Mouse (Mus musculus) kidney, embryonic 15.5 days (tissue): ENCODE measurements around the gene Tespa1. TPM values are rescaled to one million over a fixed set of nuclear protein-coding genes. Genes with fewer than 3 reads are reported as not detected.
"Not testable (repeated sequence)": the region's sequence is repeated elsewhere in the genome, so short reads cannot be mapped to it uniquely, and the experiment has no call there.

Source experiments
- ATAC-seq: fragments of 200-750 bp; cut with Nextera tagmentation; replicated peaks from 2 replicates; pipeline ENCODE4 v1.8.0; 2017; ENCODE audit warnings: moderate TSS enrichment; ENCODE audit not compliant: low FRiP score
- H3K27ac ChIP-seq: fragments of 300-500 bp; sonication (generic); 2 replicates; pipeline ENCODE4 v1.5.1; 2015; ENCODE audit warnings: mild to moderate bottlenecking, inconsistent platforms
- H3K27me3 ChIP-seq: fragments of 300-500 bp; sonication (generic); 2 replicates; pipeline ENCODE4 v1.6.1; 2015; ENCODE audit warnings: inconsistent platforms
- H3K36me3 ChIP-seq: fragments of 300-500 bp; sonication (generic); 2 replicates; pipeline ENCODE4 v1.6.1; 2015; ENCODE audit warnings: inconsistent platforms
- H3K4me1 ChIP-seq: fragments of 300-500 bp; sonication (generic); 2 replicates; pipeline ENCODE4 v1.6.1; 2015; ENCODE audit warnings: inconsistent platforms
- H3K4me2 ChIP-seq: fragments of 300-500 bp; sonication (generic); 2 replicates; pipeline ENCODE4 v1.6.1; 2015; ENCODE audit warnings: moderate library complexity, mild to moderate bottlenecking, inconsistent platforms
- H3K4me3 ChIP-seq: fragments of 300-500 bp; sonication (generic); replicated peaks from 2 replicates; pipeline ENCODE4 v1.5.1; 2015; ENCODE audit warnings: mild to moderate bottlenecking, inconsistent platforms
- H3K9ac ChIP-seq: fragments of 300-500 bp; sonication (generic); 2 replicates; pipeline ENCODE4 v1.6.1; 2015; ENCODE audit warnings: mild to moderate bottlenecking, inconsistent platforms
- H3K9me3 ChIP-seq: fragments of 300-500 bp; sonication (generic); replicated peaks from 2 replicates; pipeline ENCODE4 v1.6.1; 2016; ENCODE audit warnings: inconsistent platforms
- WGBS: fragments of 180-500 bp; shearing (Covaris S2); methylation state at CpG from one replicate; pipeline ENCODE4 v1.1.7; 2015; ENCODE audit warnings: mixed read lengths; 5-methylcytosine and 5-hydroxymethylcytosine counted together
- polyA plus RNA-seq: library from polyadenylated mRNA; unstranded; fragments of >200 nt; fragmentation: Nextera tagmentation; extraction: Ambion mirVana; gene quantifications from 2 replicates; pipeline ENCODE4 v1.2.1, GENCODE M21; 2015

Tespa1 gene
- 0.09 and 0.23 TPM in 2 replicates for polyA plus RNA-seq

GRCm38 (mm10) chr10:130322637-130323036 is at the start of gene Tespa1:
Gene Tespa1, plus strand, starts transcription at chr10:130322870.
- WGBS: 84% methylated on average over 5 of the region's 5 CpGs
- no peaks in the 10 kb centered on the region for H3K4me1 ChIP-seq
- no peak within 1 kb of the TSS for H3K4me2 ChIP-seq
- no peak within 1 kb of the TSS for H3K4me3 ChIP-seq
- H3K36me3 ChIP-seq: no peaks in the 10 kb centered on the region
- no peak for ATAC-seq
- H3K27ac ChIP-seq: no peak within 1 kb of the TSS
- H3K9me3 ChIP-seq: no peaks in the 10 kb centered on the region
- H3K27me3 ChIP-seq: no peaks in the 10 kb centered on the region
- H3K9ac ChIP-seq: no peak within 1 kb of the TSS

GRCm38 (mm10) chr10:130275759-130276158 is 46.9 kb upstream of the Tespa1 start:
- Histone ChIP-seq H3K27me3 (no peaks in the 10 kb centered on the region), H3K9me3 (no peaks in the 10 kb centered on the region), H3K4me3 (no peak overlapping the region), H3K4me1 (no peaks in the 10 kb centered on the region), H3K27ac (no peak overlapping the region), H3K4me2 (no peak overlapping the region), H3K9ac (no peak overlapping the region), H3K36me3 (no peaks in the 10 kb centered on the region)
- WGBS: 80% methylated on average over 2 of the region's 2 CpGs
- ATAC-seq: no peak

GRCm38 (mm10) chr10:130276496-130276895 is 46.2 kb upstream of the Tespa1 start:
- no peak overlapping the region for H3K9ac ChIP-seq
- H3K36me3 ChIP-seq: no peaks in the 10 kb centered on the region
- H3K4me3 ChIP-seq: no peak overlapping the region
- H3K9me3 ChIP-seq: no peaks in the 10 kb centered on the region
- 84% methylated on average over 2 of the region's 2 CpGs for WGBS
- no peaks in the 10 kb centered on the region for H3K4me1 ChIP-seq
- H3K4me2 ChIP-seq: no peak overlapping the region
- ATAC-seq: no peak
- H3K27me3 ChIP-seq: no peaks in the 10 kb centered on the region
- no peak overlapping the region for H3K27ac ChIP-seq

GRCm38 (mm10) chr10:130280066-130280465 is 42.6 kb upstream of the Tespa1 start, which contains the start of gene Neurod4:
Gene Neurod4, minus strand, starts transcription at chr10:130280240.
- Histone ChIP-seq H3K27ac (no peak within 1 kb of the TSS), H3K27me3 (no peaks in the 10 kb centered on the region), H3K9ac (no peak within 1 kb of the TSS), H3K4me1 (no peaks in the 10 kb centered on the region), H3K36me3 (no peaks in the 10 kb centered on the region), H3K4me2 (no peak within 1 kb of the TSS), H3K4me3 (no peak within 1 kb of the TSS), H3K9me3 (no peaks in the 10 kb centered on the region)
- WGBS: 0% methylated on average over 7 of the region's 7 CpGs
- peak; percentile 96 for ATAC-seq

GRCm38 (mm10) chr10:130281982-130282449 is 40.7 kb upstream of the Tespa1 start:
- no peak overlapping the region for H3K4me2 ChIP-seq
- no peak for ATAC-seq
- H3K4me3 ChIP-seq: no peak overlapping the region
- H3K27ac ChIP-seq: no peak overlapping the region
- H3K9me3 ChIP-seq: no peaks in the 10 kb centered on the region
- H3K27me3 ChIP-seq: no peaks in the 10 kb centered on the region
- WGBS: 4% methylated on average over 1 of the region's 1 CpGs
- no peaks in the 10 kb centered on the region for H3K36me3 ChIP-seq
- H3K4me1 ChIP-seq: no peaks in the 10 kb centered on the region
- no peak overlapping the region for H3K9ac ChIP-seq

- no peaks in the 10 kb centered on the region for H3K27me3 ChIP-seq
- no peak overlapping the region for H3K9ac ChIP-seq
- H3K27ac ChIP-seq: no peak overlapping the region
- no peaks in the 10 kb centered on the region for H3K4me1 ChIP-seq
- H3K36me3 ChIP-seq: no peaks in the 10 kb centered on the region
- H3K9me3 ChIP-seq: no peaks in the 10 kb centered on the region
- no peak overlapping the region for H3K4me3 ChIP-seq
- ATAC-seq: no peak
- WGBS: 76% methylated on average over 1 of the region's 1 CpGs
- no peak overlapping the region for H3K4me2 ChIP-seq
Measured at GRCm38 (mm10) chr10:130287201-130287600, 35.5 kb upstream of the Tespa1 start.

- H3K9me3 ChIP-seq: no peaks in the 10 kb centered on the region
- no peaks in the 10 kb centered on the region for H3K4me1 ChIP-seq
- ATAC-seq: no peak
- no peak overlapping the region for H3K4me3 ChIP-seq
- no peak overlapping the region for H3K9ac ChIP-seq
- H3K27me3 ChIP-seq: no peaks in the 10 kb centered on the region
- no peak overlapping the region for H3K27ac ChIP-seq
- H3K36me3 ChIP-seq: no peaks in the 10 kb centered on the region
- no peak overlapping the region for H3K4me2 ChIP-seq
- 37% methylated on average over 3 of the region's 3 CpGs for WGBS
Measured at GRCm38 (mm10) chr10:130288007-130288406, 34.7 kb upstream of the Tespa1 start.

GRCm38 (mm10) chr10:130293741-130294408 is 28.8 kb upstream of the Tespa1 start:
- Histone ChIP-seq H3K27me3 (no peaks in the 10 kb centered on the region), H3K9ac (no peak overlapping the region), H3K4me3 (no peak overlapping the region), H3K4me2 (no peak overlapping the region), H3K27ac (no peak overlapping the region), H3K4me1 (no peaks in the 10 kb centered on the region), H3K36me3 (no peaks in the 10 kb centered on the region), H3K9me3 (no peaks in the 10 kb centered on the region)
- 19% methylated on average over 3 of the region's 3 CpGs for WGBS
- ATAC-seq: no peak

- H3K4me1 ChIP-seq, H3K9me3 ChIP-seq, H3K4me3 ChIP-seq, H3K36me3 ChIP-seq, ATAC-seq, H3K4me2 ChIP-seq, H3K27ac ChIP-seq, H3K27me3 ChIP-seq, H3K9ac ChIP-seq: not testable (repeated sequence)
- 20% methylated on average over 4 of the region's 4 CpGs for WGBS
Measured at GRCm38 (mm10) chr10:130298748-130299147, 23.9 kb upstream of the Tespa1 start.

GRCm38 (mm10) chr10:130304138-130304537 is 18.5 kb upstream of the Tespa1 start:
- H3K4me2 ChIP-seq, H3K9me3 ChIP-seq, H3K27ac ChIP-seq, H3K36me3 ChIP-seq, H3K9ac ChIP-seq, H3K4me3 ChIP-seq, H3K27me3 ChIP-seq, ATAC-seq, H3K4me1 ChIP-seq: not testable (repeated sequence)
- 72% methylated on average over 5 of the region's 5 CpGs for WGBS

GRCm38 (mm10) chr10:130311534-130312227 is 11.0 kb upstream of the Tespa1 start:
- WGBS: 82% methylated on average over 2 of the region's 2 CpGs

GRCm38 (mm10) chr10:130313531-130313930 is 9.1 kb upstream of the Tespa1 start:
- Histone ChIP-seq H3K27me3 (no peaks in the 10 kb centered on the region), H3K9ac (no peak overlapping the region), H3K4me3 (no peak overlapping the region), H3K9me3 (no peaks in the 10 kb centered on the region), H3K4me2 (no peak overlapping the region), H3K4me1 (no peaks in the 10 kb centered on the region), H3K36me3 (no peaks in the 10 kb centered on the region), H3K27ac (no peak overlapping the region)
- 69% methylated on average over 1 of the region's 1 CpGs for WGBS
- no peak for ATAC-seq

More at GRCm38 (mm10) chr10:130311534-130312227, 11.0 kb upstream of the Tespa1 start:
- Histone ChIP-seq H3K27me3 (no peaks in the 10 kb centered on the region), H3K27ac (no peak overlapping the region), H3K4me2 (no peak overlapping the region), H3K9ac (no peak overlapping the region), H3K36me3 (no peaks in the 10 kb centered on the region), H3K4me1 (no peaks in the 10 kb centered on the region), H3K4me3 (no peak overlapping the region), H3K9me3 (no peaks in the 10 kb centered on the region)
- ATAC-seq: no peak
